Mouse (Mus musculus) v-Abl transformed pro-B cells (cell line): ENCODE measurements at regions not wholly inside any gene's neighbourhood (a gene's known extent, or its start where the extent isn't known, plus 50 kb on each side); places are given as distances from the start of the nearest gene placed in this dataset.

ENCODE experiments used
- in situ Hi-C, 2 experiments: fragments of 400-800 bp; cut with MboI; formaldehyde crosslinking; loops; one replicate each; pipeline ENCODE4 v1.15.1; 2025; ENCODE audit not compliant: unreplicated experiment in 2 of 2

DNA sequence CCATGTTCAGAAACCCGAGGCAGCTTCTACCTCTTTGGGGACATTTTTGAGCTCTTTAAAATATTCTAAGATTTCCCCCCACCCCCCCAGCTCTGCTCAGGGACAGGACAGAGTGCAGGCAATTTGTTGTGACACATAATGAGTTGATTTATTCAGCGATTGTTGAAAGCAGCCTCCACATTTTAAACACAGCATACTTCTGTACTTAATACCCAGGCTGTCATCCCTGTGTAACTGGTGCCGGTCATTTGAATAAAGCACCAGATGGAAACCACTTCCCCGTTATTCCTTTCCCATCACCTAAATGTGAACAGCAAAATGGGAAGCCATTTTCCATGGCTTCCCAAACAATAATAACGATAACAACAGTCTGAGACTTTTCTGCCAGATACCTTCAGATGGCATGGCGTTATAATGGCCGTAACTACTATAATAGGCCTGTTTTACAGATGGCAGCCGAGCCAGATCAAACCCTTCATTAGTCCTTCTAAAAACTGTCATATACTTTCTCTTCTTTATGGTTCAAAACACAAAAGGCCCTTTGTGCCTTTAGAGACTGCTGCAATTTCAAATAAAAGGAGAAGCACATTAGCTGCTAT lies 160.7 kb upstream of the Bmper start:
- in situ Hi-C loops = no loop called here

DNA sequence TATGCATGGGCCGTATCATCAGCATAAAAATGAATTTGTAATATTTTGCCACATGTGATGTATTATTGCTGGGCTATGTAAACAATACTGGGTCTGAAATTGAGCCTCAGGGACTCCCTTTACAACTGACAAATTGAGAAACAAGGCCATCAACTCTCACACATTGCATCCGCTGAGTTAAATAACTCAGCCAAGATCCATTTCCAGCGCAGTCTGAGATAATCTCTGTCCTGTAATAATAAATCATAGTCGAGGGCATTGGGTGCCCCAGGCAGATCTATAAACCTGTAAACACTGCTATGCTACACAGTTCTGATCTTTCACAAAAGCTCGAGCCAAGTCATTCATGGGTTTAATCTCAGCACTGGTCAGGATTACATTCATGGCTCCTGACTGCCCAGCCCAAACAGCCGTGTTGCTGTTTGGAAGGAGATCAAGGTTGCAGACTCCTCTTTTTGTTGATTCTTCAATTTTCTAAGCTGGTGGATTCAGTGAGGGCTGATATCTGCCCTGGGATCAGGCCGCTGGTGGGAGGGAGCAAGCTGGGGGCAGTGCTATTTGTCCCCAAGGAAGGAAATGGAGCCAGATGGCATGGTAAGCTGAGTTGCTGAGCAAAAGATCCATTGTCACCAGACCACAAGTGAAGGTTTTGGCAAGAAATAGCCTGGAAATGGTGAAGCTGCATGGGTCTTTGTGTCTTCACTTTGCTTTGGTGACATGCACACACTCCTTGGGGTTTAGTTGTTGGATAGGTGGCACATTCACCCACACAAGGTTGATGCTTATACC lies 160.0 kb upstream of the Bmper start:
- in situ Hi-C loops = no loop called here

DNA sequence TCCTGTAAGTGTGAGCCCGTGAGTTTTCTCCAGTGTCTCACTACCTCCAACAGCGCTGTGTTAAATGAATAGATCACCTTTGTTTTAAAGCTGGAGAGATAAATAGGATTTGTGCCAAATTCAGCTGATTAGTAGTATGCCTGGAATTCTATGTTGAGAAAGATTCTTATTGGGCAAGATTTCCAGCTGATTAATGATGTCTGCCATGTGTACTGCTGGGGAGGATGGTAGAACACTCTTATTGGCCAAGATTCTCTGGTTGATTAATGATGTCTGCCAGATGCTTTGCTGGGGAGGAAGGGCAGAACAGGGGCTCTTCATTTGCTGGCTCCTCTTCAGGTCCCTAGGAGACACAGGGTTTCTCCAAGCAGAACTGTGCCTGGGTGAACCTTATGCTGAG lies 158.9 kb upstream of the Bmper start:
- in situ Hi-C loops = no loop called here

DNA sequence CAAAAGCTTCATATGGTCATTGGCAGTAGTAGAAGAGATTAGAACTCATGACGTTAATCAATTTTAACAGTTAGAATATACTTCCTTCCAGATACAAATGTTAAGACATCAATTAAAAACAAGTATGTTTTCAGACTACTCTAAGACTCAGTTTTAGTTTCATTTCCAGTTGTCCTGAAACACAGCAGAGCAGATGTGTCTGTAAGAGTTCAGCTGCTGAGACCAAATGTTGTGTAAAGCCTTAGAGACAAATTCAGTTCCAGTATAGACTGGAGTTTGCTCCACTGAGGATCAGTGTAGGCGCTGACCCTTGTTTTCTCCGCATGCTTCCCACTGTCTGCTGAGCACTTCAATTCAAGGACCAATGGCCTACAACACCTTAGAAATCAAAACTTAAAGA lies 158.1 kb upstream of the Bmper start:
- in situ Hi-C loops = no loop called here

DNA sequence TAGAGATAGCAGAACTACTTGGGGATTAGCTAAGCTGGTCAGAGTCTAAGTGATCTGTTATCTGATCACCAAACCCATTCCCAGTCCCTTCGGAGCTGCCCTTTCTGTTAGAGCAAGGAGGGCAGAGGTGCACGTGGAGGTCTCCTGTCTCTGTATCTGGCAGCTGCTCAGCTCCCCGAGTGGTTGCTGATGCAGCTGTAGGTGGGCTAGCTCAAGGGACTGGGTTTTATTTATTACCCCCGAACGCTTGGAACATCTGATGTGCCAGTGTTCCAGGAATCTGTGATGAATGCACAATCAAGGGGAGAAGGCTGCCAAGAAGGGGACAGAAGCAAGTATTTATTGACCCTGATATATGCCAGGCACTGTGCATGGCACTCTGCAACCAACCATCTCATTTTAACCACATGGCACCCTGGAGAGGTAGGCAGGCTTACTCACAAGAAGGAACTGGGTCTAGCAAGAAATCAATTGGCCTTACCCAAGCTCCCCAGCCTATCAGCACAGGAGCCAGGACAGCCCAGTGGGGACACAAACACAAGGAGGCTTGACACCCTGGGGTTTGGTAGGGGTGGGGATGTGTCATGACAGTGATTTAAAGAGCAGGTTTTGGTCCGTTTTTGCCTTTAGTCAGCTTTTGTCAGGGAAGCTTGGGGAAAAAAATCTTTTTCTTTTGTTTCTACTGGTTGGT lies 154.6 kb upstream of the Bmper start:
- in situ Hi-C loops = no loop called here

DNA sequence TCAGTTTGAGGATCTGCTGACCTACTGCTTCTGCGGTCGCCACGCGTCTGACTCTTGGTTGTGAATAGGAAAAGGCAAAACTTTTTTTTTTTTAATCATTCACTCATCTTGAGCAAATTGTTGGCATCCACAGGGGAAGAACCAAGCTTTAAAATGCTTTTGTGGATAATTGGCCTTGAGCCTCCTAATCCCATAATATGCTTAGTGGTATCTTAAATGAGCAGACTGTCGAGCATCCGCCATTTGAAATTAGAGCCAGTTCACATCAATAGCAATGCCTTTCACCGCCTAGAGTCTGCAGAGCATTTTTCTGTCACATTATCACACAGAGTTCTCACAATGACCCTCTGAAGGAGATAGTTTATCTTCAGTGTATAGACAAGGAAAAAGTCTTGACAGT lies 153.7 kb upstream of the Bmper start:
- in situ Hi-C loops = no loop called here

DNA sequence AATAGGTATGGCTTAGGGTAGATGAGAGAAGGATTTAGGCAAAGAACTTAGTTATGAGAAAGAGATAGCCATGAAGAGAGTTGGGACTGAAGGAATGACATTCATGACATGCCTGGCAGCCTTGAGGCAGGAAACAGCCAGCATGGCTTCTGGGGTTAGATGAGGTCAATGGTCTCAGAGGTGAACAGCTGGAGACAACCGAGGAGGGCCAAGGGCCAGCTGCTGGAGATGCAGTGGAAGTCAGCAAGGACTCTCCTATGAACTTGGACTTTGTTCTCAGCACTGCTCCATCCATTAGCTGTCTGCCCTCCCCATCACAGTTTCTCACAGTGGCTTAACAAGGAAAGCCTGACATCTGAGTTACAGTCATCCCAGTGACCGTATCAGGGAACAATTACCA lies 151.9 kb upstream of the Bmper start:
- in situ Hi-C loops = no loop called here

DNA sequence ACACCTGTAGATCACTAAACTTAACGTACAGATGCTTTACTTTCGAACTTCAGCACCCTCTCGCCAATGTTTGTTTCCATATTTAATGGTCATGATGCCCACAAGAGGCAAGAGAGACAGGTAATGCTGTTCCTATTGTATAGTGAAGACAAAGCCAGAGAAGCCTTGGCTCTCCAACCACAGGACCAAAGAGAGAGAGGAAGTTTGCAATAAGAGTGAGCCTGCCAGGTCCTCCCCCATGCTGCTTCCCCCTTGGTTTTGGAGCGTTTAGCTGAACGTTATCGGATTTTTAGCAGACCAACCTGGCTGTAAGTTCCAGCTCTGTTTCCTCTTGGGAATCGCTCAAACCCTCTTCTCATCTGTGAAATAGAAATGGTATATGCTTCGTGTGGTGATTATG lies 150.1 kb upstream of the Bmper start:
- in situ Hi-C loops = no loop called here

DNA sequence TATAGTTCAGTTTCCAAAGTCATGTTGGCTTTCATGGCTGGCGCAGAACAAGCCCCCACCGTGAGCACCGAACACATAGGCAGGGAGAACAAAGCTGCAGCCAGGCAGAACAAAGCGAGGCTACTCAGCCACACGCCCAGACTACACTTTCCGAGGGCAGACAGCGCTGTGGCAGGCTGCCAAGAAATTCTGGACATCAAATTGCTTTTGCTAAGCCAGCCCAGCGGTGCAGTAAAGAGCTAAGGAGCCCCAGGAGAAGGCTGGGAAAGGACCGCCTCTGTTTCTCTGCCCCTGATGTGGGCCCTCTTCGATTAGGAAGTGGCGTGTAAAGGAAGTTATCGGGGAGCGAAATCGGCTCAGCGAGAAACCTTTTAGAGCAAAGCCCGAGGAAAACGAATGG lies 139.3 kb upstream of the Bmper start:
- in situ Hi-C loops = no loop called here

DNA sequence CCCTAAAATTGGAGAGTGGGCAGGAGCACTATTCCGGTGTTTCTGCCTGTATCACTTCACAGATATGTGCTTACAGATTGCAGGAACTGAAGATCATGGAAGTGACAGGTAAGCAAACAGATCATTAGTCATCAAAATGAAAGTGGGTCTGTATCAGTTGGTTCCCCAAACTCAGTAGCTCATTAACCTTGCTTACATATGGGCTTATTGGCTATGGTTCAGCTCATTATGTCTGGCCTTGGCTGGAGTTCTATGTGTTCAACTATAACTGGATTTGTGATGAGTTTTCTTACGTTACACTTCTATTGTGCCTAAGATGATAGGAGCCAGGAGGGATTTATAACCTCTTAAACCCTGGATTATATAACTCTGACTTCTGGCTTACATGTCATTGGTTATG lies 133.5 kb upstream of the Bmper start:
- in situ Hi-C loops = no loop called here

DNA sequence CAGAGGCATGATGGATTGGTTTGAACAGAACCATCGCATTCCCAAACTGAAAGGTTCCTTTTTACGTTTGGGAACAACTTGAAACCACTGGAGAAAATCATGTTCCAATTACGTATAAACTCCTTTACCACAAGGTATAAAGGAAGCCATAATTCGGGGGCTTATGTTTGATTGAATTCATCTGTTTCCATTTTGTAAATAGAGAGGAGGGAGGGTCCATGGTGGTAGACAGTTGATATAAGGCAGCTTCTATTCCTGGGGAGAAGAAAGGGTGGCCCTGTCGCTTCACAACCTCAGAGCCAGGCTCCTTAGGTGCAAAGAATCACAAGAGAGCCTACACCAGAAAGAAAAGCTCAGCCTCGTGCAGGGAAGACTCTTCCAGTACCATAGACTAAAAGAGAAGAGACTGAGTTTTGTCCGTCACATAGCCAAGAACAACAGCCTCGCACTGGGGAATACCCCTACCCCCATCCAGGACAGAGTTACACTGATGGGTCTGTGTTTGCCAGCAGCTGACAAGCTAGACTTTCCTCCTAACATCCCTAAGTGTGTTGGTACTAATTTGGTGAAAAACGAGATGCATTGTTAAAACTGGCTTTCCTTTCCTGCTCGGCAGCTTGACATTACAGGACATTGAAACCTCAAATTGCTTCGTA lies 125.6 kb upstream of the Bmper start:
- in situ Hi-C loops = no loop called here

DNA sequence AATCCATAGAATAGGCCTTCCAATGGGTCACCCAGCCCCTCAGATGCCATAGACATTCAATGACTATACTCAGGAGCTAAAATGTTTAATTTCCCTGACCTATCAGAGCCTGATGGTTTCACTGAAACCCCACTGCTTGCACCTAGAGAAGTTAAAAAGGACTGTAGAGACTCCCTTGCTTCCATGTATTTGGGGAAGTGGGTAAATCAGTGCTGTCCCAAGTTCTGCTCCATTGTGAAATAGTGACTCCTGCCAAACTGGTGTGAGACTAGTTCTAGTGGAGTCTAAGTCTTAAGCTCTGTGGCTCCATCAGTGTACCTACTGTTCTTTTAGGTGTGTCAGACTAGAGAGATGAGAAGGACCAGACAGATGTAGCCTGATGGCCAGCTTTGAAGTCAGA lies 121.3 kb upstream of the Bmper start:
- in situ Hi-C loops = no loop called here

DNA sequence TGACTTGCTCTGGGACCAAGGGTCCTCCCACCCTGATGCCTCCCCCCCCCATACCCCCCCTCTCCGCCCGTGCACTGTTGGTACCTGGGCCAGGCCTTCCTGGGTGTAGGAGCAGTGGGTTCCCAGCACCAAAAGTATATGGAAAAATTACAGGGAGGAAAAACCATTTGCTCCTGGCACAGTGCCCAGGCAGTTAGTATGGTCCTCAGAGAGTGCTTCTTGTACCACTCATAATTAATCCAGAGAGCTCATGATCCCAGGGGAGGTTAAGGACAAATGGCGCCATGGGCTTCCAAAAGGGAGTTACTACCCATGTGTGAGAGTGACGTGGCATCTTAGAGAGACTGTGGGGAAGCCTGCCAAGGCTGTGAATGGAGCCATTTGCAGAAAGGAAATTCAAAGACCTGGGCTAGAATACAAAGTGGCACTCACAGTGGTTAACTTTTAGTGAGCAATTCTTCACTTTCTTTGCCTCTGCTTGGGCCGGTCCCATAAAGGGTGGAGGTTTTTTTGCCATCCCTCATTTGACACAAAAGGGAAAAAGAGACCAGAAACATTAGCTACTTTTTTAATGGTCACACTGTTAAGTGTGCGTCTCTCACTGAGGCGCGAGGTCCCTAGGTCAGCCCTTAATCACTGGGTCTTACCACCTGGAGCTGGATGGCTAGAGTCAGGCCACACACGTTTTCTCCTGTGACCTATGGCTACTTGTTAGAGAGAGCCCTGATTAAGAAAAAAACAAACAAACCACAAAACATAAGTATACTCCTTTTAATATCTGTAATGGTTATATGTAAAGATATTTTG lies 120.7 kb upstream of the Bmper start:
- in situ Hi-C loops = no loop called here

DNA sequence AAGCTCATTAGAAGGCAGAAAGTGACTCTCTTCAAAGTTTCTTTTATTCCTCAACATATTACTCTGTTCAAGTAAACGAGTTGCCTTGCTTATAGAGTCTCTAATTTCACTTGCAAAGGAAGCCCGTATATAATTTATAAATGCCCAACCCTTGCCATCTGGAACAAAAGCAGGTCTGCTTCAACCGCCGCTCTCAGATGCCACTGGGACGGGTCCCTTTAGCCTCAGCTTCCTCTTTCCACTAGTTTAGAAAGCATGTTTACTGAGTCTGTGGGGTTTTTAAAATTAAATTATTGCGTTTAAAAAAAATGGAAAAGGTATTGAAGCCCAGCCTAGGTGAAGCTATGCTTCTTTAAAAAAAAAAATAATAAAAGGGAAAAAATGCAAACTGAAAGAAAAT lies 111.4 kb upstream of the Bmper start:
- in situ Hi-C loops = no loop called here

DNA sequence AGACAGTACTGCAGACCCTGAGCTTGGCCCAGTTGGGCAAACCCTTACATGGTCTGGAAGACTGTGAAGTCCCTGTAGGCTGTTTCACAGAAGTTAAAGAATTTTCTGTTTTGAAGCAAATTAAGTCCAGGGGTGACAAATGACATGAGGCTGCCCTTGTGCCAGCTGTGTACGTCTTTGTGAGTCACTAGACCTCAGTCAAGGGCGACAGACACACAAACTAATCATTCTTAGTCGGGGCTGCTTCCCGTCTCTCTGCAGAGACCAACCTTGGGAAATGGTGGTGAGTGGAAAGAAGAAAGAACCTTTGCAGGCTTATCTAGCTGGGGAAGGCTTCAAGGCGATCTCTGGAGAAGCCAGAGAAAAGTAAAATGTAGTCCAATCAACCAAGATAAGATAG lies 107.8 kb upstream of the Bmper start:
- in situ Hi-C loops = no loop called here

DNA sequence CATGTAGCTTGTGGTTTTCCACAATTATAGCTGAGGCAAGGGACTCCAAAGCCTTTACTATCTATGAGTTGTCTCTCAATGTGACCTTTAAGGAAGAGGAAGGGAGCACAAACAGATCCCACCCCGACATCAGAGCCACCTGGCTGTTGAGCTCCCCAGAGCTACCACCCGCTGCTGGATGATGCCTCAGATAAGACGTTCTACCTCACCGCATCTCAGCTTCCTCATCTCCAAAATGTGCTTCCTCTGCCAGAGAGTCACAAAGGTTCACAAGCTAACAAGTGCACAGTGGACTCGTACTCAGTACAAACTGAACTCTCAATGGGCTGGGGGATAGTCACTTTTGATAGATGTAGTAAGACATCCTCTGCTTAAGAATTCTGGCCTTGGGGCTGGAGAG lies 107.3 kb upstream of the Bmper start:
- in situ Hi-C loops = no loop called here

DNA sequence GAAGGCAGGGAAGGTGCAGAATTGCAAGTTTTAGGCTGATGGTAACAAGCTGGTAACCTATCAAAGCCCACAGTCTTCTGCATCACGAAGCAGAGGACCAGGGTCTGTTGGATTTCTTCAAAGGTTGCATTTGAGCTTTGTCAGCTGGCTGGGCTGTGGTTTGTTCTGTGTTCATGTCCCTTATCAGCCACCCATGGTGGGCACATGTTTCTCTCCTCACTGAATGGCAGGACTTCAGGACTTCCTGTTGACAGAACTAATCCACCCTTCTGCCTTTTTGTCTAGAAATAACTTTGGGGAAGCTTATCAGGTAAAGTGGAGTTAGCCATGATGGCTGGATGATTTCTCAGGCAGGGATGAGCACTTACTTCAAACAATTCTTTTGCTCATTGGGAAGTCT lies 106.6 kb upstream of the Bmper start:
- in situ Hi-C loops = no loop called here

DNA sequence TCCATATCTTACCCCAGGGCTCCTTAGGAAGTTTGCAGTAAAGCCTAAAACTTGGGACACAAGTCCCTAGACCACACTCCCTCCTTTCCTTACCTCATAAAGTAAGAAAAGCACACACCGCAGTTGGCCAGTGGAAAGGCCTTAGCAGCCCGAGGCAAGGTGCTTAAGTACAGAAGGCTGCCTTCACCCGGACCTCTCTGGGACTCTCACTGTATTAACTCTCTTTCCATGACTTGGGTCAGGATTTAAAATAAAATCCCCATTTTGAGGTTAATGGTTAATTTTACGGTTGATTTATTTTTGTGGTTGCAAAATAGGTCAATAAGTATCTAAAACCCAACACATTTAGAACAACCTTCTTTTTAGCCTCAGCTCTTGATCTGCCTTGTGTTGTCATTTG lies 103.1 kb upstream of the Bmper start:
- in situ Hi-C loops = no loop called here

DNA sequence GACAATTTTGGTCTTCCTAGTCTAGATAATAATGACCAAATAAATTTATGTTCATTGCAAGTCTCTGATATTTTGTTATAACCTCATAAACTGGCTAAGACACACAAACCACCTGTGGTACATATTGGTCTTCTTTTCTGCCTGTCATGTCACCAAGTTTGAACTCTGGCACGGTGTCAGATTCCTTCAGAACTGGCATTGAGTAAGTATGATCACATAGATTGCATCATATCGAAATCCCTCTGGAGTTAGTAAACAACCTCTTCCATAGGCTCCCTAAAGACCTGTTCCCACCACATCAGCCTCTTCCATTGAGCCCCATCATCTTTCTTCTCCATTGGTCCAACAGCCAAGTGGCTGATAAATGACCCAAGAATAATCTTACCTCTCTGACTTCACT lies 102.1 kb upstream of the Bmper start:
- in situ Hi-C loops = no loop called here

DNA sequence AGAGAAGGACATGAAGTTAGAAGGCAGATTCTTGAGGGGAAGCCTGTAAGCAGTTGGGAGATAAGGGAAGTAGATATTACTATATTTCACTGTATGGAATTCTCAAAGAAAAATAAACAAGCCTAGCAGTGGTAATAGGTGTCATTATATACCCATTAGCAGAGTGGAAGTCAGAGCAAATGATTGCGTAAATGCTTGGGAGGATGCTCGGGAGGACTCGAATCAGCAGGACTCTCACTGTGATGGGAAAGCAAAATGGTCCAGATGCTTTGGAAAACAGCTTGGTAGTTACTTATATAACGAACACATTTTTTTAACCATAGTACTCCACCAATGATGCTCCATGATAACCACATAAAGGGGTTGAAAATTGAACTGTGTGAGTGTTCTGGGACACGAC lies 100.4 kb upstream of the Bmper start:
- in situ Hi-C loops = no loop called here

DNA sequence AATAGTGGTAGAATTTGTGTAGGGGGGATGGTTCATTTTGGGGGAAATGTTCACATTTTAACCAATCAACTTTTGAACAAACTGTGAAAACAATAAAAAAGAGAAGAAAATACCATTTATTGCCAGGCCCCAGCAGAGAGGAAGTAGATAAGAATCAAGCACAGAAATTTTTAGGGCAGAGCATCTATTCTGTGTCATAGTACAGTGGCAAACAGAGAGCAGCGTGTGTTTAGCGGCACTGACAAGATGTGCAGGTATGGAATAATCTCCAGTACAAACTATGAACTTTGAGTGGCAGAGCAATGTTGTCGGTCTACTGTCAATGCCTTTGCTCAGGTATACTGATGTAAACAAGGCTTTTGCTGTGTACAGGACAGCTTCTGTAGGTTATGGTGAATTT lies 99.4 kb upstream of the Bmper start:
- in situ Hi-C loops = no loop called here
